9 mouse cellular contexts compared by ENCODE assay signal in genomic region chr4:58670107-58670905, GRCm38 (mm10).
DNase-seq lines count a peak whose midpoint lies in the region; ATAC-seq lines count a peak whose summit lies in the region.
"Had no signal": no experiment of that assay in that cellular context is flagged by ENCODE, and none has a peak within 500 bp of the region (broad histone marks: within the 10 kb centered on the region; RNA-seq: fewer than 3 reads in every experiment).

No protein-coding gene starts in this region.

- peak; percentile 39 for DNase-seq in left cerebral cortex, postnatal 4 days
- DNase-seq in left cerebral cortex, postnatal 36 days (ENCODE audit: low spot score in 2 of 2): no peak
- peak; percentile 87 for DNase-seq in forebrain, embryonic 11.5 days (ENCODE audit: low spot score)
- no peak for DNase-seq in urinary bladder, postnatal 36 days (ENCODE audit: low spot score in 2 of 2)
- DNase-seq in thymus, postnatal 0 days (ENCODE audit: low spot score): no peak
- no peak for DNase-seq in thymus, postnatal 10 days (ENCODE audit: low spot score in 2 of 2)

- H3K9ac ChIP-seq in forebrain, embryonic 11.5 days (ENCODE audit: low read length): peak overlapping the region; percentile 8; the same call in 1 of the 2 replicates
- 0 out of 2 replicates have a peak overlapping the region, but pooled peaks have one; percentile 22 for H3K9ac ChIP-seq in kidney, embryonic 16.5 days (replicated peaks; ENCODE audit: low read length)
- no peak overlapping the region for H3K9ac ChIP-seq in neural tube, embryonic 13.5 days

- no peak overlapping the region for H3K4me3 ChIP-seq in forebrain, embryonic 11.5 days (ENCODE audit: low read depth, low read length)
- peak overlapping the region; percentile 13; the same call in 1 of the 2 replicates for H3K4me3 ChIP-seq in kidney, embryonic 16.5 days (ENCODE audit: low read length)
- no peak overlapping the region for H3K4me3 ChIP-seq in neural tube, embryonic 13.5 days

- no peaks in the 10 kb centered on the region for H3K9me3 ChIP-seq in forebrain, embryonic 11.5 days (ENCODE audit: control insufficient read depth, low read length)
- no peaks in the 10 kb centered on the region for H3K9me3 ChIP-seq in kidney, embryonic 16.5 days (ENCODE audit: low read length)
- H3K9me3 ChIP-seq in neural tube, embryonic 13.5 days: no peaks in the 10 kb centered on the region
- H3K9me3 ChIP-seq: G1E had no signal

- peak; percentile 93 for ATAC-seq in forebrain, embryonic 11.5 days (replicated peaks; ENCODE audit: low FRiP score)
- ATAC-seq in kidney, embryonic 16.5 days (ENCODE audit: low FRiP score, low TSS enrichment): peak; percentile 62; the same call in 1 of the 2 replicates
- ATAC-seq in neural tube, embryonic 13.5 days (ENCODE audit: low read depth): peak; percentile 81

- H3K27me3 ChIP-seq in forebrain, embryonic 11.5 days (ENCODE audit: control insufficient read depth, insufficient read depth, low read length): peaks cover 3% of the 10 kb centered on the region; the same call in 1 of the 2 replicates
- H3K27me3 ChIP-seq in kidney, embryonic 16.5 days (ENCODE audit: insufficient read depth, low read length): no peaks in the 10 kb centered on the region
- H3K27me3 ChIP-seq in neural tube, embryonic 13.5 days: peaks cover 39% of the 10 kb centered on the region

- WGBS in forebrain, embryonic 11.5 days: 10% methylated on average over 15 of the region's 15 CpGs
- WGBS in kidney, embryonic 16.5 days: 14% methylated on average over 15 of the region's 15 CpGs
- WGBS in neural tube, embryonic 13.5 days: 17% methylated on average over 15 of the region's 15 CpGs

- H3K4me2 ChIP-seq in forebrain, embryonic 11.5 days (ENCODE audit: low read depth, low read length, severe bottlenecking): peak overlapping the region; percentile 32; the same call in 1 of the 2 replicates
- H3K4me2 ChIP-seq in kidney, embryonic 16.5 days (replicated peaks; ENCODE audit: low read depth, low read length): peak overlapping the region; percentile 43
- H3K4me2 ChIP-seq in neural tube, embryonic 13.5 days: peak overlapping the region; percentile 38

- intact Hi-C loops in left cerebral cortex, postnatal 4 days (cut with DNase I): no loop called here
- intact Hi-C loops in left cerebral cortex, postnatal 36 days (cut with DNase I): no loop called here

- no peaks in the 10 kb centered on the region for H3K36me3 ChIP-seq in forebrain, embryonic 11.5 days (ENCODE audit: control insufficient read depth, insufficient read depth, low read length)
- H3K36me3 ChIP-seq in kidney, embryonic 16.5 days (ENCODE audit: insufficient read depth, low read length): no peaks in the 10 kb centered on the region
- no peaks in the 10 kb centered on the region for H3K36me3 ChIP-seq in neural tube, embryonic 13.5 days
- H3K36me3 ChIP-seq: G1E had no signal

- H3K27ac ChIP-seq in forebrain, embryonic 11.5 days (ENCODE audit: low read depth, low read length): peak overlapping the region; percentile 60; the same call in 1 of the 2 replicates
- H3K27ac ChIP-seq in kidney, embryonic 16.5 days (ENCODE audit: low read length): peak overlapping the region; percentile 72
- H3K27ac ChIP-seq in neural tube, embryonic 13.5 days (replicated peaks): 0 out of 2 replicates have a peak overlapping the region, but pooled peaks have one; percentile 10

- H3K4me1 ChIP-seq in forebrain, embryonic 11.5 days (replicated peaks; ENCODE audit: control insufficient read depth, insufficient read depth, low read length): peaks cover 13% of the 10 kb centered on the region; the same call in 1 of the 2 replicates
- peaks cover 26% of the 10 kb centered on the region for H3K4me1 ChIP-seq in kidney, embryonic 16.5 days (ENCODE audit: insufficient read depth, low read length)
- peaks cover 21% of the 10 kb centered on the region for H3K4me1 ChIP-seq in neural tube, embryonic 13.5 days (replicated peaks)

Comparison
In these comparisons a context has a peak if more than half of its experiments do, and no peak if none do; other contexts are left out.
1. DNase-seq: peak in left cerebral cortex, postnatal 4 days (single experiment) and forebrain, embryonic 11.5 days (single experiment); none in left cerebral cortex, postnatal 36 days (0 of 2), urinary bladder, postnatal 36 days (0 of 2), thymus, postnatal 0 days (single experiment) and thymus, postnatal 10 days (0 of 2).
2. H3K27ac ChIP-seq: peak in every context shown above with its lines; median percentile 72 in kidney, embryonic 16.5 days; 60 in forebrain, embryonic 11.5 days; 10 in neural tube, embryonic 13.5 days.
3. Peak in every context shown above with its lines, with median percentiles within 50 percentile points of each other: ATAC-seq and H3K4me2 ChIP-seq.